Mouse (Mus musculus) hindbrain, embryonic 10.5 days (tissue): ENCODE results near the gene Phc2. TPM values are rescaled to one million over a fixed set of nuclear protein-coding genes. Genes with fewer than 3 reads are reported as not detected.
A peak's percentile ranks its signal among the peaks of the same experiment; 100 is the strongest.

Source experiments
- DNase-seq: peaks from one replicate; pipeline ENCODE4 v3.0.0-alpha.2; 2017; ENCODE audit warnings: low spot score
- H3K27ac ChIP-seq: fragments of 300-500 bp; sonication (generic); 2 replicates; pipeline ENCODE4 v1.5.1; 2016; ENCODE audit warnings: mild to moderate bottlenecking, moderate library complexity
- H3K27me3 ChIP-seq: fragments of 300-500 bp; sonication (generic); 2 replicates; pipeline ENCODE4 v1.6.1; 2016; ENCODE audit warnings: mild to moderate bottlenecking; ENCODE audit not compliant: poor library complexity, insufficient read depth, severe bottlenecking
- H3K36me3 ChIP-seq: fragments of 300-500 bp; sonication (generic); 2 replicates; pipeline ENCODE4 v1.6.1; 2016; ENCODE audit warnings: mild to moderate bottlenecking, moderate library complexity
- H3K4me1 ChIP-seq: fragments of 300-500 bp; sonication (generic); replicated peaks from 2 replicates; pipeline ENCODE4 v1.6.1; 2016; ENCODE audit warnings: mild to moderate bottlenecking
- H3K4me3 ChIP-seq: fragments of 300-500 bp; sonication (generic); 2 replicates; pipeline ENCODE4 v1.5.1; 2016; ENCODE audit warnings: mild to moderate bottlenecking, moderate library complexity
- H3K9me3 ChIP-seq: fragments of 300-500 bp; sonication (generic); 2 replicates; pipeline ENCODE4 v1.6.1; 2016; ENCODE audit warnings: mild to moderate bottlenecking, moderate library complexity
- WGBS: fragments of 180-500 bp; shearing (Covaris S2); methylation state at CpG from one replicate; pipeline ENCODE4 v1.1.7; 2016; 5-methylcytosine and 5-hydroxymethylcytosine counted together
- polyA plus RNA-seq: library from polyadenylated mRNA; unstranded; fragments of >200 nt; fragmentation: Nextera tagmentation; extraction: Ambion mirVana; gene quantifications from 2 replicates; pipeline ENCODE4 v1.2.1, GENCODE M21; 2016

Phc2 gene
- polyA plus RNA-seq, 1 experiment from 2014 or later = 62.2 TPM

DNA sequence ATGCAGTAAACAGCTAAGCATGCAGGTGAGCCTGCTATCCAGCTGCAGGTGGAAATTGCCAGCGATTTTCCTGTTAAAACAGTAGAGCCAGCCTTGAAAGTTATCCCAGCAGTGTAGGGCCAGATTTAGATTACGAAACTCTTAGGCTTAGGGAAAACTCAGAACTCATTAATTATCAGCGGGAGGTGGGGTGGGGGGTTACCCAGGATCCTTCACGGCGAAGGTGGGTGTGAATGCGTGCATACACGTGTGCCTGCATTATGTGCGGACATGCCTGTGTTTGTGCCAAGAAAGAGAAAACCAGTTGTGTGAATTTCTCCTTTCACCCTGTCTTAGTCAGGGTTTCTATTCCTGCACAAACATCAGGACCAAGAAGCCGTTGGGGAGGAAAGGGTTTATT, 62.2 kb downstream of the Phc2 start:
- Histone ChIP-seq H3K4me1 (peaks cover 99% of the 10 kb centered on the region), H3K9me3 (no peaks in the 10 kb centered on the region), H3K27ac (peak overlapping the region; percentile 95), H3K27me3 (no peaks in the 10 kb centered on the region), H3K4me3 (peak overlapping the region; percentile 41; the same call in 1 of the 2 replicates), H3K36me3 (no peaks in the 10 kb centered on the region)
- DNase-seq = no peak
- WGBS = 46% methylated on average over 9 of the region's 9 CpGs

DNA sequence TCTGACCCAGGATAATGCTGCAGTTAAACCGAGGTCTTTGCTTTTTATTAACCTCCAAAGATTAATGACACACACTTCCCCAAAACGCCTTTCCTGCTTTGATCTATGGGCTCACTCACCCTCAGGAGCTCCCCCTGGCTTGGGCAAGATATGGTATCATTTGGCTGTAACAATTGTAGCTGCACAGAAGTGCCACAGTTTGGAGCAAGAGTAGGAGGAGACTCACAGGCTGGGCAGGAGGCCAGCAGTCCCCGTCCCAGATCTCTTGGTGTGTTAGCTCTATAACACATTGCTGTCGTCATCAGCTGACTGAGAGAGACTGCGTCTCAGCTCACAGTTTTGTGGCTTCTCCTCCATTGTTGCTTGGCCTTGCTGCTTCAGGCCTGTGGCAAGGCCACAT, 65.6 kb downstream of the Phc2 start:
- WGBS = 47% methylated on average over 5 of the region's 5 CpGs
- Histone ChIP-seq H3K27ac (peak overlapping the region; percentile 79), H3K9me3 (no peaks in the 10 kb centered on the region), H3K4me3 (no peak overlapping the region), H3K4me1 (peaks cover 98% of the 10 kb centered on the region), H3K27me3 (peaks cover 23% of the 10 kb centered on the region; the same call in 1 of the 2 replicates), H3K36me3 (peaks cover 3% of the 10 kb centered on the region; the same call in 1 of the 2 replicates)
- no peak for DNase-seq

DNA sequence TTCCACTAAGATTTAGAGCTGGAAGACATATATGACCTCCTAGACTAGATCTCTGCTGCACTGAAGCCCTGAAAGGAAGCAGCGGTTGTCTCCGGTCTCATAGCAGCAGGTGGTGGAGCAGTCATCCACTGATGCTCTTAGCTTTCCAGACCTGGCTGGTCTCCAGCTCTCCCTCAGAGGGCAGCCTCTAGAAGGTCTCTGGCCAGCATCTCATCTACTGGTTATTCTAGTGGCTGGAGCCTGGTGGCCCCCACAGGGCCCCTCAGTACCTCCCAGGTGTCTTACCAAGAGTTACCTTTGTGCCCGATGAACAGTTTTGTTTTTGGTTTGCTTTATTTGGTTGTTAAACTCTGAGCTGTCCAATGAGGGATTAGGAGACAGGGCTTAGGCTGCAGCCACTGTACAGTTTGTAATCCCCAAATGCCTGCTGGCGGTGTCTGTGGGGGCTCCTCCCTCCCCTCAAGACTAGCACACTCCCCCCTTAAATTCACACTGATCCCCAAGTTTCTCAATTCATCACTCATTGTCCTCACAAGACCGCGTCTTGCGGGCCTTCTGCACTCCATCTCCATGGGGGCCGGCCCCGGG, 66.7 kb downstream of the Phc2 start:
- H3K4me1 ChIP-seq = peaks cover 97% of the 10 kb centered on the region
- peak overlapping the region; percentile 79 for H3K27ac ChIP-seq
- H3K36me3 ChIP-seq = peaks cover 3% of the 10 kb centered on the region; the same call in 1 of the 2 replicates
- DNase-seq = no peak
- H3K27me3 ChIP-seq = peaks cover 30% of the 10 kb centered on the region
- 65% methylated on average over 9 of the region's 9 CpGs for whole genome bisulfite sequencing
- H3K4me3 ChIP-seq = no peak overlapping the region
- H3K9me3 ChIP-seq = no peaks in the 10 kb centered on the region

DNA sequence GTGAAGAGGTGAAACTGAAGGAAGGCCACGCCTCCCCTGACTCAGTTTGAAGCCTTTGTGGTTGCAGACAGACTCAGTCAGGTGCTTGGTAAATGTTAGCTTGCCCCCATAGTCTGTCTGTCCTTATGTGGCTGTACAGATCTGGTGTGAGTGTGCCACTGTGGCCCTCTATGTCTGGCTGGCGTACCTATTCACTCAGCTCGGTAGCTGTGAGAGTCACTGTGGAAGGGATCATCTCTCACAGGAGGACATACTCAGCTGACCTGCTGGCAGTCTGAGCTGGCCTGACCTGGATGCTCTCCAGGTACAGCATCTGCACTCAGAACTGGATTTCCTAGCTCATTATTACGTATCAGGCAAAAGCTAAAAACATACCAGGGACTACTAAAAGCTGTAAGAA, 67.3 kb downstream of the Phc2 start:
- no peak for DNase-seq
- Histone ChIP-seq H3K9me3 (no peaks in the 10 kb centered on the region), H3K4me1 (peaks cover 97% of the 10 kb centered on the region), H3K27me3 (peaks cover 31% of the 10 kb centered on the region), H3K36me3 (peaks cover 3% of the 10 kb centered on the region; the same call in 1 of the 2 replicates), H3K4me3 (no peak overlapping the region), H3K27ac (peak overlapping the region; percentile 79)
- 80% methylated on average over 4 of the region's 4 CpGs for WGBS

DNA sequence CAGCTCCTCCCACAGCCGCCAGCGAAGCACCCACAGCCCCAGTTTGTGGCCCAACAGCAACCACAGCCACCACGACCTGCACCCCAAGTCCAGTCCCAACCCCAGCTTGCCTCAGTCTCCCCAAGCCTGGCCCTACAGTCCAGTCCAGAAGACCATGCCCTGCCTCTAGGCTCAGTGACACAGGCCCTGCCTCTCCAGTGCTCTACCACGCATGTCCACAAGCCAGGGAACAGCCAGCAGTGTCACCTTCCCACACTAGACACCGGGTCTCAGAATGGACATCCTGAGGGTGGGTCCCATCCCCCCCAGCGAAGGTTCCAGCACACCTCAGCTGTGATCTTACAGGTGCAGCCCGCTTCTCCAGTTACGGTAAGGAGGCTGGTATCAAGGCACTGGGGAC, 68.4 kb downstream of the Phc2 start:
- 85% methylated on average over 8 of the region's 8 CpGs for WGBS
- Histone ChIP-seq H3K36me3 (peaks cover 3% of the 10 kb centered on the region; the same call in 1 of the 2 replicates), H3K27ac (peak overlapping the region; percentile 76)

DNA sequence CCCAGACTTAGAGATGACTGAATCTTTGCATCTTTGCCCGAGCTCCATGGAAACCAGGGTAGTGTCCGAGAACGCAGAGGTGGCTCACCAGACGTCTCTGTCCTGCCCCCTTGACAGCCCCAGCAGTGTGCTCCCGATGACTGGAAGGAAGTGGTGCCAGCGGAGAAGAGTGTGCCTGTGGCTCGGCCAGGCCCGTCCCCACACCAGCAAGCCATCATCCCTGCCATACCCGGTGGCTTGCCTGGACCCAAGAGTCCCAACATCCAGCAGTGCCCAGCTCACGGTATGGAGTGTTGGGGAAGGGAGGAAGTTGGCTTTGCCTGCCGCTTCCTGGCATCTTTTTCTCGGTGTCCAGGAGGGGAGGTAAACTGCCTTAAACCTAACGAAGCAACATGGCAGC, 68.9 kb downstream of the Phc2 start:
- Histone ChIP-seq H3K27ac (peak overlapping the region; percentile 76), H3K9me3 (no peaks in the 10 kb centered on the region), H3K4me3 (no peak overlapping the region), H3K27me3 (peaks cover 31% of the 10 kb centered on the region), H3K4me1 (peaks cover 88% of the 10 kb centered on the region), H3K36me3 (peaks cover 3% of the 10 kb centered on the region; the same call in 1 of the 2 replicates)
- 79% methylated on average over 13 of the region's 13 CpGs for WGBS
- DNase-seq = no peak

More for the DNA sequence above, 68.4 kb downstream of the Phc2 start:
- Histone ChIP-seq H3K4me1 (peaks cover 91% of the 10 kb centered on the region), H3K27me3 (peaks cover 31% of the 10 kb centered on the region), H3K9me3 (no peaks in the 10 kb centered on the region), H3K4me3 (no peak overlapping the region)
- DNase-seq = no peak

DNA sequence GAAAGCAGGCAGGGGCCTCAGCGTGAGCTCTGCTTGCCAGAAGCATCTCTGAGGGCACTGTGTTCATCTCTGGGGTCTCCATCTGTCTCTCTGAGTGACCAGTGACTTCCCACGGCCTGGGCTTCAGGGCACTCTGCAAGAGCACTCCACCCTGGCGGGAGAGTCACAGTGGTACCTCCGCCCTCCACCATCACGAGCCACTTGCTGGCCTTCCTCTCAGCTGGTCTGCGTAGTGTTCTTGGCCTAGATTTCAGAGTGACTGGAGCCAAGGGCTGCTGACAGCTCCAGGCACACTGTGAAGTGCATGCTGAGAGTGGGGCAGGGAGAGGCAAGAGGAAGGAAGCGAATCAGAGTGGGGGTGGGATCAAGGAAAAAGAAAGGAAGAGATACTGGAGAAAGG, 69.6 kb downstream of the Phc2 start:
- Histone ChIP-seq H3K4me3 (no peak overlapping the region), H3K27me3 (peaks cover 31% of the 10 kb centered on the region), H3K4me1 (peaks cover 88% of the 10 kb centered on the region), H3K36me3 (peaks cover 5% of the 10 kb centered on the region), H3K9me3 (no peaks in the 10 kb centered on the region), H3K27ac (peak overlapping the region; percentile 76)
- 63% methylated on average over 7 of the region's 7 CpGs for WGBS
- DNase-seq = no peak

DNA sequence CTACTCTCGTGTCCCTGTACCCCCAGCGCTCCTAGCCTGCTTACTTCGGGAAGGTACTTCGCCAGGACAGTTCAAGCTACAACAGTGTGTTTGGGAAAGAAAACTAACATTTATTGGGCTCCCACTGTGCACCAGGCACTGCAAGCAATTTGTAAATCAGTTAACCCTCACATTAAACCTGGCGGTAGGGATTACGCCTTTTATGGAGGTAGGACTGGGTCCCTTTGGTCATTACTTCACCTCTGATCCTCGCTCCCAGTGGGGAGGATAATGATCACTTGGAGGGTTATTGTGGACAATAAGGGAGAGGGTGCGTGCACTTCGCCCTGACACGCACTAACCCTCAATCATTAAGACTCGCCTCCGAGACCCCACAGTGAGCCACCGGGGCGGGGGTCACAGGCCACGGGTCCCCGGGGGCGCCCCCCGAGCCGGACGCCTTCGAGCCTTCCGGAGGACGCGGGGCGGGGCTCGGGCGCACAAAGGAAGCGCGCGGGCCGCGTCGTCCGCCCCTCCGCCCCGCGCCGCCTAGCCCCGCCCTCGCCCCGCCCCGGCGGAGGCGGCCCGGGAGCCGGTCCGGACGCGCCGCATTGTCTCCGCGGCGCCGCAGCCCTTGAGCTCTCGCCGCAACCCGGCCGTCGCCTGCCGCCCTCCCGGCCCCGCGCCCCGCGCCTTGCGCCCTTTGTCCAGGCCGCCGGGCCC, 72.7 kb downstream of the Phc2 start:
- H3K27me3 ChIP-seq = peaks cover 31% of the 10 kb centered on the region
- no peaks in the 10 kb centered on the region for H3K9me3 ChIP-seq
- peak; percentile 79 for DNase-seq
- peak overlapping the region; percentile 84 for H3K4me3 ChIP-seq
- peaks cover 34% of the 10 kb centered on the region for H3K36me3 ChIP-seq
- WGBS = 4% methylated on average over 62 of the region's 68 CpGs
- H3K27ac ChIP-seq = peak overlapping the region; percentile 98
- peaks cover 87% of the 10 kb centered on the region for H3K4me1 ChIP-seq

- H3K4me3 ChIP-seq = peak overlapping the region; percentile 84
- H3K36me3 ChIP-seq = peaks cover 34% of the 10 kb centered on the region
- 2% methylated on average over 65 of the region's 65 CpGs for WGBS
- H3K4me1 ChIP-seq = peaks cover 87% of the 10 kb centered on the region
- peak overlapping the region; percentile 98 for H3K27ac ChIP-seq
- DNase-seq = peak; percentile 39
- peaks cover 30% of the 10 kb centered on the region for H3K27me3 ChIP-seq
- H3K9me3 ChIP-seq = no peaks in the 10 kb centered on the region
Measured at GRCm38 (mm10) chr4:128727721-128728430, 73.4 kb downstream of the Phc2 start.

DNA sequence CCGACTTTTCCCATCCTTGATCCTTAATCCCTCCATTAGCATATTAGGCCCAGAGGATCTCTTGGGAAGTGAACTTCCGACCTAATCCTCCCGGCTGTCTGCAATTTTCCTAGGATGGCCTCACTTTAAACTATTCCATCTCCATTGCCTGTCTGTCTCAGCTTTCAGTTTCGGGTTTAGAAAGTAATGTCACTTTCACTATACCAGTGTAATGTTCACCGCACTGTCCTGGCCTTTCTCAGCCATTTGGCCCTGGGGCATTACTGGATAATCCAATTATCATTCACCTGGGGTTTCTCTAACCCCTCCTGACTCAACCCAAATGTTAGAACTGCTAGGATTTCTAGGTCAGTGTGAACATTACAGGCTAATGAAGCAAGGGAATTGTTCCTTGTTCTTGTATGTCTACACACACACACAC, 73.9 kb downstream of the Phc2 start:
- Histone ChIP-seq H3K4me1 (peaks cover 87% of the 10 kb centered on the region), H3K27me3 (peaks cover 24% of the 10 kb centered on the region), H3K4me3 (peak overlapping the region; percentile 84), H3K27ac (peak overlapping the region; percentile 98), H3K36me3 (peaks cover 35% of the 10 kb centered on the region), H3K9me3 (no peaks in the 10 kb centered on the region)
- WGBS = under 1% methylated on average over 5 of the region's 5 CpGs
- no peak for DNase-seq

GRCm38 (mm10) chr4:128729033-128729708, 74.7 kb downstream of the Phc2 start:
- peaks cover 41% of the 10 kb centered on the region for H3K36me3 ChIP-seq
- peaks cover 87% of the 10 kb centered on the region for H3K4me1 ChIP-seq
- no peaks in the 10 kb centered on the region for H3K9me3 ChIP-seq
- H3K27ac ChIP-seq = peak overlapping the region; percentile 98
- H3K4me3 ChIP-seq = peak overlapping the region; percentile 84
- WGBS = 16% methylated on average over 15 of the region's 15 CpGs
- no peak for DNase-seq
- H3K27me3 ChIP-seq = peaks cover 17% of the 10 kb centered on the region

DNA sequence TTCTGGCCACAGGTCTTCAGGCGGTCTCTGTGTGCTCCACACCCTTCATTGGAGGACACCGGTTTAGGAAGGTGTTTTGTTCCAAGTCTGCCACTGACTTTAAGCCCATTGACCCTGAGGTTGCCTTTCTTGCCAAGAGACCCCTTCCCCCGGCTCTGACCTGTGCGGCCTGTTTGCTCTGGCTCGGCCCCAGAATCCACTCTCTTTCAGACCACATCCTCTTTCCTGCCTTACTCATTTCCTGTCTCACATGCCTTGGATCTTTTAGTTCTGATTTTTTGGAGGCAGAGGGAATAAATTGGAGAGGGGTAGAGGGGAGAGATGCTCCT, 75.2 kb downstream of the Phc2 start:
- H3K27ac ChIP-seq = peak overlapping the region; percentile 98

More for the DNA sequence above, 75.2 kb downstream of the Phc2 start:
- Histone ChIP-seq H3K4me1 (peaks cover 87% of the 10 kb centered on the region), H3K27me3 (peaks cover 13% of the 10 kb centered on the region), H3K9me3 (no peaks in the 10 kb centered on the region), H3K4me3 (peak overlapping the region; percentile 84), H3K36me3 (peaks cover 46% of the 10 kb centered on the region)
- no peak for DNase-seq
- WGBS = 21% methylated on average over 5 of the region's 5 CpGs
